Mouse (Mus musculus): Measurements from ENCODE around the gene Csnk1g2. TPM values are rescaled to one million over a fixed set of nuclear protein-coding genes. Genes with fewer than 3 reads are reported as not detected.

Csnk1g2 gene
- polyA plus RNA-seq, 1 experiment, result 206 TPM

DNA sequence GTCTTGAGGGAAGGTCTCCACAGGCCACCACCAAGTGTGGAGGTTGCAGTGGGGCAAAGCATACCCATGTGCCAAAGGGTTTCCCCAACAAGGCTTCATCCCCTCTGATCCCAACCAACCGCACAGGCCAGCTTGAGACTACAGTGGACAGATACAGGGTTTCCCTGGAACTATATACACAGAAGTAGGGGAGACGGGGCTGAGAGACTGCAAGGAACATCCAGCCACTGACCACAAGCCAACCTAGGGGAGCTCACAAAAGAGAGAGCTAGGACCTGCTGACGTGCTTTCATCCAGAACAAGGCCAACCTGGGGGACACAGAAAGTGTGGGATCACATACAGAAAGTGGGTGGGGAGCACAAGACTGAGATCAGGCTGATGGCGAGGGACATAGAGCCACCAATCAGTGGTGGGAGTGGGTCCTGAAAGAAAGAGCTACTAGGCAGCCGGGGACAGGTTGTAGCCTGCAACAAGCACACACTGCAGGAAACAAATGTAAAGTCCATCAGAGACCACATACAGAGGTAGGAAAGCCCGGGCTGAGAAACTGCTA, 52.3 kb downstream of the Csnk1g2 start:
- peaks cover 65% of the 10 kb centered on the region for H3K4me1 ChIP-seq (ENCODE audit: control insufficient read depth, insufficient read depth, insufficient read length)
- peaks cover 36% of the 10 kb centered on the region for H3K36me3 ChIP-seq (ENCODE audit: control insufficient read depth, insufficient read depth, low read length)
- WGBS, result 4% methylated on average over 6 of the region's 6 CpGs
- DNase-seq (ENCODE audit: low read depth in 1 of 2, low spot score in 2 of 2), result no peak
- peak overlapping the region; percentile 56 for H3K27ac ChIP-seq (ENCODE audit: insufficient read depth, low read length)
- H3K4me3 ChIP-seq (ENCODE audit: extremely low read depth, insufficient read depth, insufficient read length), result peak overlapping the region; percentile 82
- TF ChIP-seq CTCF (IDR thresholded peaks at IDR 0.05; ENCODE audit: extremely low read depth, insufficient read depth, insufficient read length, insufficient replicate concordance), result no peak
- no peak for TF ChIP-seq POLR2A (IDR thresholded peaks at IDR 0.05; ENCODE audit: low read depth, low read length)
- no peaks in the 10 kb centered on the region for H3K27me3 ChIP-seq (ENCODE audit: control insufficient read depth, insufficient read depth, low read length)

DNA sequence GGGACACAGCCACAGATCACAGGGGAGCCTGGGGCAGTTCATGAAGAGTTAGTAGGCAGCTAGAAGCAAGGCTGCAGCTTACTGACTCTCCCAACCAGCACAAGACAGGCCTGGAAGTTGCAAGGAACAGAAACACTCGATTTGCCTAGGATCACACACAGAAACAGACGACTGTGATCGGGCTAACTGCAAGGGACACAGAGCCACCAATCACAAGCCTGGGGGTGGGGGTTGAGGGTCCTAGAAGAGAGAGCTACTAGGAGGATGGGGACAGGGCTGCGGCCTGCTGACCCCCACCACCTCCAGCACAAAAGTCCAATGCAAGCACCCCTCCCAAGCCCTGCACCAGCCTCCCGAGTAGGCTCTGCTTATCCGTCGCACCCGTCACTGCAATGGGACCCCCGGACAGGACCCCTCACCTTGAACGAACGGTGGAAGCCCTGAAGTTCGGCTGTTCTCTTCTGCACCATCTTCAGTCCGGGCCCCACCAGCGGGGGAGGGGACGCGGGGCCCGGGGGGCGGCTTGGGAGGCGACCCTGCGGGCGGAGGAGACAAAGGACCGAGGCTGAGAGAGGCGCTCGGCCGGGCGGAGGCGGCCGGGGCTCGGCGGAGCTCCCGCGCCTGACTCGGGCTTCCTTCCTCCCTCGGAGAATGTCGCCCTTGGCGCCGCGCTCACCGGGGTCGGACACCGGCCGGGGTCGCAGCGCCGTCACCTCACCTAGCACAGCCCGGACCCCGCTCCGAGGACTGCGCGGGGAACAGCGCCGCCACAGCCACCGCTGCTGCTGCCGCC, 53.0 kb downstream of the Csnk1g2 start:
- peak overlapping the region; percentile 56 for H3K27ac ChIP-seq (ENCODE audit: insufficient read depth, low read length)
- WGBS, result under 1% methylated on average over 45 of the region's 54 CpGs
- no peak for TF ChIP-seq POLR2A (IDR thresholded peaks at IDR 0.05; ENCODE audit: low read depth, low read length)
- TF ChIP-seq CTCF (IDR thresholded peaks at IDR 0.05; ENCODE audit: extremely low read depth, insufficient read depth, insufficient read length, insufficient replicate concordance), result no peak
- DNase-seq (ENCODE audit: low read depth in 1 of 2, low spot score in 2 of 2), result no peak
- no peaks in the 10 kb centered on the region for H3K27me3 ChIP-seq (ENCODE audit: control insufficient read depth, insufficient read depth, low read length)
- peaks cover 66% of the 10 kb centered on the region for H3K4me1 ChIP-seq (ENCODE audit: control insufficient read depth, insufficient read depth, insufficient read length)
- H3K36me3 ChIP-seq (ENCODE audit: control insufficient read depth, insufficient read depth, low read length), result peaks cover 30% of the 10 kb centered on the region
- peak overlapping the region; percentile 82 for H3K4me3 ChIP-seq (ENCODE audit: extremely low read depth, insufficient read depth, insufficient read length)

DNA sequence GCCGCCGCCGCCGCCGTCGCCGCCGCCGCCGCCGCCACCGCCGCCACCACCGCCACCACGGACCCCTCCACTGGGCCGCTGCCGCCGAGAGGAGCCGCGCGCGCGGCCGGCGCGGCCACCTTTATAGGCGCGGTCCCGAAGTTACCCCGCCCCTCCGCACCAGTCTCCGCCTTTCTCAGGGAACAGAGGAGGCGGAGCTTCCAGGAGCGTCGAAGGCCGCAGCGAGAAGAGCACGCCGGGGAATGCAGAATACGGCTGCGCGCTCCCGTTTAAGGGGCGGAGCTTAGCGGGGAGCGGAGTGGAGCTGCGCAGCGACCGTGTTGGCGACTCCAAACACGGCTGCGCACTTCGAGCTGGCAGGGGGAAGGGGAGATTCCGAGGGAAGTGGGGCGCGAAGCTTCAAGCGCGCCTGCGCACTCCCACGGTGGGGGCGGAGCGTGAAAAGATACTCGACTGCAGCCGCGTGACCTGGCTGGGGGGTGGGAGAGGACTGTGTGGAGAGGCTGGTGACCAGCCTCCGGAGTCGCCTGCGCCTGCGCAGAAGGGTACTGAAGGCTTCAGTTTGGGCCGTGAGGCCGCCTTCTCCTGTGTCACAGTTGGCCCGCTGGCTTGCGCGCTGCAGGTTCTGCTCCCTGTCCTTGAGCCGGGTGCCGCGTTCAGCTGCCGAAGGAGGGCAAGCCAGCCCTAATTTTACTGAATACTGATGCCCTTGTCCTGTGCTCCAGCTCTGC, 53.7 kb downstream of the Csnk1g2 start:
- WGBS, result under 1% methylated on average over 66 of the region's 78 CpGs
- Histone ChIP-seq H3K27ac (ENCODE audit: insufficient read depth, low read length) (peak overlapping the region; percentile 98), H3K4me1 (ENCODE audit: control insufficient read depth, insufficient read depth, insufficient read length) (peaks cover 67% of the 10 kb centered on the region), H3K4me3 (ENCODE audit: extremely low read depth, insufficient read depth, insufficient read length) (peak overlapping the region; percentile 82), H3K27me3 (ENCODE audit: control insufficient read depth, insufficient read depth, low read length) (no peaks in the 10 kb centered on the region), H3K36me3 (ENCODE audit: control insufficient read depth, insufficient read depth, low read length) (peaks cover 24% of the 10 kb centered on the region)
- peak; percentile 99 for TF ChIP-seq POLR2A (IDR thresholded peaks at IDR 0.05; ENCODE audit: low read depth, low read length)
- no peak for TF ChIP-seq CTCF (IDR thresholded peaks at IDR 0.05; ENCODE audit: extremely low read depth, insufficient read depth, insufficient read length, insufficient replicate concordance)
- peak; percentile 99 to 100 for DNase-seq (ENCODE audit: low read depth in 1 of 2, low spot score in 2 of 2)

DNA sequence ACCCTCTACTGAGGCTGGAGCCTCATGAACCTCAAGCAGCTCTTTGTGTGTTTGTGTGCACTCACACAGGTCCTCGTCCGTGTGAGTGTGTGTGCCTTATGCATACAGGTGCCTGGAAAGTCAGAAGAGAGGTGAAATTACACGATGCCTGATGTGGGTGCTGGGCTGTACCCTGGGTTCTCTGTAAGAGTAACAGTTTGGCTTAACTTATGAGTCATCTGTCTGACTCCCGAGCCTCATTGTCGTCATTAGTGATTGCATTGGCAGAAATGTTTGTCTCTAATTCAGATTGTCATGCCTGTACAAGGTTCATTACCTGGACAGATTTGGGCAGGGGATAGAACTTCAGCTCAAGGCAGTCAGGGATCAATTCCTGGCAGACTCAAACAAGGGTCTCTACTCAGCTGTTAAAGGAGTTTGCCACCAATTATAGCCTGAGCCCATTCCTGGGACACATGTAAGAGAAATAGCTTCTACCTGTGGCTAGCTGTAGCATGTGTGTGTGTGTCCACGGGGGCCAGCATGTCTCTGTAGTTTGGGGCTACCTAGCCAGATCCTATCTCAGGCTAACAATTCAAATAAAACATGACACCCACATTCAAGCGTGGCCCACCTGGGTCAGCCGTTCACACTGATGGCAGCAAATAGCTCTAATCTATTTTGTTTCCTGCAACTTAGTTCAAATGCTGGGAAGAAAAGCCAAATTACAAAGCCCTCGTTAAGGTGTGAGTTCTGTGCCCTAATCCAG, 54.7 kb downstream of the Csnk1g2 start:
- H3K36me3 ChIP-seq (ENCODE audit: control insufficient read depth, insufficient read depth, low read length), result peaks cover 17% of the 10 kb centered on the region
- no peak for DNase-seq (ENCODE audit: low read depth in 1 of 2, low spot score in 2 of 2)
- TF ChIP-seq CTCF (IDR thresholded peaks at IDR 0.05; ENCODE audit: extremely low read depth, insufficient read depth, insufficient read length, insufficient replicate concordance) (no peak), POLR2A (IDR thresholded peaks at IDR 0.05; ENCODE audit: low read depth, low read length) (no peak; the same call in 1 of the 2 replicates)
- H3K4me1 ChIP-seq (ENCODE audit: control insufficient read depth, insufficient read depth, insufficient read length), result peaks cover 64% of the 10 kb centered on the region
- H3K27ac ChIP-seq (ENCODE audit: insufficient read depth, low read length), result peak overlapping the region; percentile 98
- peak overlapping the region; percentile 65 for H3K4me3 ChIP-seq (ENCODE audit: extremely low read depth, insufficient read depth, insufficient read length)
- no peaks in the 10 kb centered on the region for H3K27me3 ChIP-seq (ENCODE audit: control insufficient read depth, insufficient read depth, low read length)
- WGBS, result 3% methylated on average over 9 of the region's 9 CpGs

DNA sequence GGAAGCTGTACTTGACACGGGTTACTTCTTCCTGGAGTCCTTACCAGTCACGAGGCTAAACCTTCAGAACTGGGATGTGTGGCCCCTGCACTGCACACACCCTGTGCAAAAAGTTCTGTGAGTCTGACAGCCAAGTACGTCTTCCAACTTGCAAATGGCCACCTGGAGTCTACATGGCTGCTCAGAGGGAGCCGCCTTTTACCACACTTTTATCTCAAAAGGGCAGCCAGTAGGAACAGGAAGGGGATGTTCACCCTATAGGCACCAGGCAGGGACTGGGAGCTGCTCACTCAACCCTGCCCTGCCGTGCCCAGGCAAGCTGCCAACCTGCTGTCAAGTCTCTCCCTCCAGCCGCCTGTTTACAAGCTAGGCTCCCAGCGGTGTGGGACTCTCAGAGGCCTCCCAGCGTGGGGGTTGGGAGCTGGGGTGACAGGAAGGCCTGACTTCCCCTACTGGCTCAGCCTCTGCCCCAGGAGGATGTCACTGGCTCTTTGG, 55.4 kb downstream of the Csnk1g2 start, which contains the start of gene Mknk2:
Mknk2 (minus strand) TSS at position 171 of the 495 bp plus-strand sequence.
- H3K27me3 ChIP-seq (ENCODE audit: control insufficient read depth, insufficient read depth, low read length), result no peaks in the 10 kb centered on the region
- TF ChIP-seq CTCF (IDR thresholded peaks at IDR 0.05; ENCODE audit: extremely low read depth, insufficient read depth, insufficient read length, insufficient replicate concordance) (no peak), POLR2A (IDR thresholded peaks at IDR 0.05; ENCODE audit: low read depth, low read length) (0 out of 2 replicates have a peak, but pooled peaks have one; percentile 3)
- H3K4me3 ChIP-seq (ENCODE audit: extremely low read depth, insufficient read depth, insufficient read length), result peak within 1 kb of the TSS; percentile 65
- H3K27ac ChIP-seq (ENCODE audit: insufficient read depth, low read length), result peak within 1 kb of the TSS; percentile 98
- WGBS, result under 1% methylated on average over 8 of the region's 8 CpGs
- H3K4me1 ChIP-seq (ENCODE audit: control insufficient read depth, insufficient read depth, insufficient read length), result peaks cover 61% of the 10 kb centered on the region
- peaks cover 10% of the 10 kb centered on the region for H3K36me3 ChIP-seq (ENCODE audit: control insufficient read depth, insufficient read depth, low read length)
- peak in 1 of 2 experiments; percentile 92 for DNase-seq (ENCODE audit: low read depth in 1 of 2, low spot score in 2 of 2)
